Mouse (Mus musculus) erythroblast, embryonic 14.5 days (primary cell): ENCODE results near the gene Pitpnm1. TPM values are rescaled to one million over a fixed set of nuclear protein-coding genes. Genes with fewer than 3 reads are reported as not detected.
"Not testable (repeated sequence)": the region's sequence is repeated elsewhere in the genome, so short reads cannot be mapped to it uniquely, and the experiment has no call there.

ENCODE experiments used
- H3K27me3 ChIP-seq: 2 replicates; pipeline ENCODE4 v1.6.1; 2012; ENCODE audit warnings: inconsistent platforms; ENCODE audit not compliant: control insufficient read depth
- H3K36me3 ChIP-seq: 2 replicates; pipeline ENCODE4 v1.6.1; 2012; ENCODE audit warnings: mild to moderate bottlenecking, inconsistent platforms; ENCODE audit not compliant: control insufficient read depth
- H3K4me1 ChIP-seq: 2 replicates; pipeline ENCODE4 v1.6.1; 2012; ENCODE audit warnings: inconsistent platforms; ENCODE audit not compliant: control insufficient read depth
- H3K4me3 ChIP-seq: replicated peaks from 2 replicates; pipeline ENCODE3; 2012; ENCODE audit warnings: moderate library complexity, mild to moderate bottlenecking, inconsistent platforms
- H3K9me3 ChIP-seq: 2 replicates; pipeline ENCODE4 v1.6.1; 2012; ENCODE audit warnings: low read length, inconsistent platforms, mixed read lengths; ENCODE audit not compliant: control insufficient read depth
- GATA1 ChIP-seq: IDR thresholded peaks from 2 replicates; pipeline ENCODE4 v1.6.1; 2012; ENCODE audit warnings: low read length, inconsistent platforms, mixed read lengths
- TAL1 ChIP-seq: IDR thresholded peaks from 3 replicates; pipeline ENCODE4 v1.6.1; 2012; ENCODE audit warnings: low read length, inconsistent platforms, mixed read lengths
- polyA plus RNA-seq: library from polyadenylated mRNA; stranded (reverse); fragments of >175 nt; gene quantifications from 2 replicates; pipeline ENCODE4 v1.2.3, GENCODE M21; 2012

The Pitpnm1 gene
- polyA plus RNA-seq, 1 experiment, result 0.94 TPM

GRCm38 (mm10) chr19:4119716-4120487 is 20.1 kb downstream of the Pitpnm1 start:
- peaks cover 62% of the 10 kb centered on the region for H3K4me1 ChIP-seq

GRCm38 (mm10) chr19:4120496-4120895 is 20.7 kb downstream of the Pitpnm1 start:
- peaks cover 4% of the 10 kb centered on the region for H3K9me3 ChIP-seq
- H3K27me3 ChIP-seq, result no peaks in the 10 kb centered on the region
- TF ChIP-seq GATA1 (no peak), TAL1 (no peak)
- H3K36me3 ChIP-seq, result peaks cover 39% of the 10 kb centered on the region
- H3K4me3 ChIP-seq, result peak overlapping the region; percentile 74
- peaks cover 65% of the 10 kb centered on the region for H3K4me1 ChIP-seq

More at GRCm38 (mm10) chr19:4119716-4120487, 20.1 kb downstream of the Pitpnm1 start:
- TF ChIP-seq GATA1 (no peak), TAL1 (no peak)
- no peaks in the 10 kb centered on the region for H3K27me3 ChIP-seq
- no peak overlapping the region for H3K4me3 ChIP-seq
- peaks cover 4% of the 10 kb centered on the region for H3K9me3 ChIP-seq
- peaks cover 45% of the 10 kb centered on the region for H3K36me3 ChIP-seq

- Histone ChIP-seq H3K4me1 (peaks cover 67% of the 10 kb centered on the region), H3K27me3 (no peaks in the 10 kb centered on the region), H3K4me3 (peak overlapping the region; percentile 74), H3K9me3 (peaks cover 4% of the 10 kb centered on the region), H3K36me3 (peaks cover 32% of the 10 kb centered on the region)
- TF ChIP-seq TAL1, result no peak
- no peak for TF ChIP-seq GATA1
Measured at GRCm38 (mm10) chr19:4121097-4121805, 21.5 kb downstream of the Pitpnm1 start.

- not testable (repeated sequence) for H3K9me3 ChIP-seq, H3K4me3 ChIP-seq, H3K27me3 ChIP-seq
- H3K4me1 ChIP-seq, result peaks cover 73% of the 10 kb centered on the region
- H3K36me3 ChIP-seq, result peaks cover 29% of the 10 kb centered on the region
Measured at GRCm38 (mm10) chr19:4121896-4122295, 22.1 kb downstream of the Pitpnm1 start.

- peaks cover 4% of the 10 kb centered on the region for H3K9me3 ChIP-seq
- peaks cover 29% of the 10 kb centered on the region for H3K36me3 ChIP-seq
- H3K4me1 ChIP-seq, result peaks cover 81% of the 10 kb centered on the region
- TF ChIP-seq TAL1 (no peak), GATA1 (no peak)
- H3K27me3 ChIP-seq, result no peaks in the 10 kb centered on the region
- H3K4me3 ChIP-seq, result no peak overlapping the region
Measured at GRCm38 (mm10) chr19:4122411-4123370, 22.9 kb downstream of the Pitpnm1 start.

GRCm38 (mm10) chr19:4124432-4124831 is 24.6 kb downstream of the Pitpnm1 start:
- H3K9me3 ChIP-seq, result peaks cover 6% of the 10 kb centered on the region
- H3K4me3 ChIP-seq, result no peak overlapping the region
- TF ChIP-seq TAL1, result no peak
- TF ChIP-seq GATA1, result no peak
- peaks cover 34% of the 10 kb centered on the region for H3K36me3 ChIP-seq
- peaks cover 89% of the 10 kb centered on the region for H3K4me1 ChIP-seq
- H3K27me3 ChIP-seq, result no peaks in the 10 kb centered on the region

GRCm38 (mm10) chr19:4125268-4125667 is 25.5 kb downstream of the Pitpnm1 start:
- H3K27me3 ChIP-seq, H3K9me3 ChIP-seq: not testable (repeated sequence)
- peak overlapping the region; percentile 86 for H3K4me3 ChIP-seq
- peaks cover 89% of the 10 kb centered on the region for H3K4me1 ChIP-seq
- H3K36me3 ChIP-seq, result peaks cover 39% of the 10 kb centered on the region

GRCm38 (mm10) chr19:4125741-4126696 is 26.2 kb downstream of the Pitpnm1 start, which contains the start of gene Aip:
Gene Aip, minus strand, starts transcription at chr19:4125858.
- Histone ChIP-seq H3K4me3 (peak within 1 kb of the TSS; percentile 86), H3K36me3 (peaks cover 44% of the 10 kb centered on the region), H3K9me3 (peaks cover 4% of the 10 kb centered on the region), H3K4me1 (peaks cover 89% of the 10 kb centered on the region), H3K27me3 (no peaks in the 10 kb centered on the region)
- TF ChIP-seq GATA1, result no peak
- TF ChIP-seq TAL1, result no peak
